Mouse (Mus musculus): ENCODE results near the gene Vwa7. TPM values are rescaled to one million over a fixed set of nuclear protein-coding genes. Genes with fewer than 3 reads are reported as not detected.

Gene Vwa7
- polyA plus RNA-seq, 1 experiment from 2014 or later: 0.14 TPM

DNA sequence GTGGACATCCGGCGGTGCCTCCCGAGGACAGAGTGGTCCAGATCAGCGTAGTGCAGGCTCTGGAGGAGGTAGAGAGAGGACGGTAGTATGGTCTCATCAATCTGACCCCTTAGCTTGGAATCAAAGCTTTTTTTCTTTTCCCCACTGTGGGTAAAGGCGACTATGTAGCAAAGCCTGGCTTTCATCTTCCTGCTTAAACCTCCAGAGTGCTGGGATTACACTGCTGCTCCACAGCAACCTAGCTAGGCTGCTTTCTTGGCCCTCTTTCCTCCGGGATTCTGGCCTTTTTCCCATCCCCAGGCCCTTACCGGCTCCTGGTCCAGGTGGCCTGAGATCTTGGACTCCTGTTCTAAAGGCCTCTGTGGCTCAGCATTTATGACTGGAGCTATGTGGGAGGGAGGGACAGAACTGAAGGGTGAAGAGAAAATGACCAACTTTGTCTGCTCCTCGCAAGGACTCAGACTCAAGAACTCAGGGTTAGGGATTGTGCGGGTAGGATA, 48.0 kb downstream of the Vwa7 start:
- H3K27ac ChIP-seq (replicated peaks): no peak overlapping the region

GRCm38 (mm10) chr17:35064951-35065947, 48.9 kb downstream of the Vwa7 start, which contains the start of gene Ly6g6c:
Ly6g6c (plus strand) TSS chr17:35065388.
- Histone ChIP-seq H3K36me3 (peaks cover 23% of the 10 kb centered on the region; the same call in 1 of the 2 replicates), H3K9me3 (no peaks in the 10 kb centered on the region), H3K27ac (replicated peaks) (no peak within 1 kb of the TSS), H3K27me3 (peaks cover 24% of the 10 kb centered on the region; the same call in 1 of the 2 replicates), H3K4me1 (peaks cover 29% of the 10 kb centered on the region), H3K4me3 (peak within 1 kb of the TSS; percentile 12), H3K9ac (replicated peaks) (no peak within 1 kb of the TSS; the same call in 1 of the 2 replicates), H3K4me2 (replicated peaks) (peak within 1 kb of the TSS; percentile 38)
- WGBS: 2% methylated on average over 48 of the region's 48 CpGs
- ATAC-seq (replicated peaks): no peak

More for the DNA sequence above, 48.0 kb downstream of the Vwa7 start:
- peaks cover 24% of the 10 kb centered on the region; the same call in 1 of the 2 replicates for H3K27me3 ChIP-seq
- no peak overlapping the region for H3K9ac ChIP-seq (replicated peaks)
- ATAC-seq (replicated peaks): no peak
- no peaks in the 10 kb centered on the region for H3K9me3 ChIP-seq
- H3K4me2 ChIP-seq (replicated peaks): no peak overlapping the region
- H3K36me3 ChIP-seq: peaks cover 23% of the 10 kb centered on the region; the same call in 1 of the 2 replicates
- H3K4me1 ChIP-seq: peaks cover 35% of the 10 kb centered on the region
- no peak overlapping the region for H3K4me3 ChIP-seq
- WGBS: 36% methylated on average over 10 of the region's 10 CpGs

DNA sequence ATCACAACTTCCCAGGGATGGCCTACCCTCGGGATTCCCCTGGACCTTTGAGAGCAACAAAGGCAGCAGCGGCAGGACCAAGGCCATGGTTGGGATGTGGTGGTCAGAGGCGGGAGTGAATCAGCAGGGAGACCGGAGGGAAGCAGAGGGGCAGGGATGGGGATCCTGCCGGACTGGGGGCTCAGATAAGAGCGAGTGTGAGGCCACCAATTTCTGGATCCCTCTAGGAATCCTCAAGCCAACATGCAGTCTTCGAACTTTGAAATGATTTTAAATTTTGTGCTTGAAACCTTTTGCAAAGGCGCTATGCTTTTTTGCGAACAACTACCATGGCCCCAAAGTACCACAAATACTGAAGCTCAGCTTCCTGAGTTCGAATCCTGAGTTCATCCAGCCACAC, 49.7 kb downstream of the Vwa7 start, which contains the start of gene Mpig6b:
Gene Mpig6b, minus strand, starts transcription at position 101 of the 400 bp plus-strand sequence.
- Histone ChIP-seq H3K27me3 (peaks cover 24% of the 10 kb centered on the region; the same call in 1 of the 2 replicates), H3K9ac (replicated peaks) (no peak within 1 kb of the TSS; the same call in 1 of the 2 replicates), H3K9me3 (no peaks in the 10 kb centered on the region), H3K4me1 (peaks cover 21% of the 10 kb centered on the region), H3K36me3 (peaks cover 18% of the 10 kb centered on the region; the same call in 1 of the 2 replicates), H3K27ac (replicated peaks) (no peak within 1 kb of the TSS), H3K4me2 (replicated peaks) (peak within 1 kb of the TSS; percentile 38), H3K4me3 (peak within 1 kb of the TSS; percentile 12)
- WGBS: 46% methylated on average over 10 of the region's 10 CpGs
- ATAC-seq (replicated peaks): no peak

DNA sequence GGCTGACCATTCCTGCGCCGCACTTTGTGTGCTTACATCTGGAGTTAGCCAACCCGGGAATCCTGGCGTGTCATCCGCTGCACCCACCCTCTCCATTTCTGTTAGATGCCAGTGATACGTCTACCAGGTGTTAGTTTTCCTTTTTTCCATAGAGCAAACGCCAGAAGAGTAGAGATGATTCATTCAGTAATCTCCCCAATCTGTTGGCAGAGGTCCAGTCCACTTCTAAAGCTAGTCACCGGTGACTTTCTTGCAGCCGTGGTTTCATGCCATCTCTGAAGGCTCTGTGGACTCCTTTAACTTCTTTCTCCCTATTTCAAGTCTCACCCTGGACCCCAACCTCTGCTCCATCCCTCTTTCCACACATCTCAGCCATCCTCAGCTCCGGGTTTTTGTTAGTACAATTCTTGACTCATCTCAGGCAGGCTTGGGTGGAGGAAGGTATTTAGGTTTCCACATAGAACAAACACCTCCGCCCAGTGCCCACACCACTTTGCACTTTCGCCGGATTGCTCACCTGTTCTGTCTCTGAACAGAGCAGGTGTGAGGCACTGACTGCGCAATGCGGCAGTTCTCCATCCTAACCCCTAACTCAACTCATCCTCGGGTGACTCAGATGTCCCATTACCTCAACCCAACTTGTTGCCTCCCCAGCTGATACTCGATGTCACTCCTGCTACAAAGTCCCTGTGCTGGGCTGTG, 52.0 kb downstream of the Vwa7 start:
- Histone ChIP-seq H3K9ac (replicated peaks) (no peak overlapping the region), H3K4me3 (no peak overlapping the region), H3K4me2 (replicated peaks) (no peak overlapping the region), H3K36me3 (no peaks in the 10 kb centered on the region), H3K27me3 (peaks cover 24% of the 10 kb centered on the region; the same call in 1 of the 2 replicates), H3K4me1 (peaks cover 14% of the 10 kb centered on the region), H3K27ac (replicated peaks) (no peak overlapping the region), H3K9me3 (no peaks in the 10 kb centered on the region)
- WGBS: 84% methylated on average over 17 of the region's 17 CpGs
- no peak for ATAC-seq (replicated peaks)

- ATAC-seq (replicated peaks): no peak
- 56% methylated on average over 6 of the region's 6 CpGs for WGBS
- H3K4me3 ChIP-seq: no peak overlapping the region
- no peak overlapping the region for H3K4me2 ChIP-seq (replicated peaks)
- no peaks in the 10 kb centered on the region for H3K9me3 ChIP-seq
- no peak overlapping the region for H3K27ac ChIP-seq (replicated peaks)
- no peaks in the 10 kb centered on the region for H3K36me3 ChIP-seq
- H3K27me3 ChIP-seq: peaks cover 5% of the 10 kb centered on the region; the same call in 1 of the 2 replicates
- 0 out of 2 replicates have a peak, but pooled peaks cover under 1% of the 10 kb centered on the region for H3K4me1 ChIP-seq
- H3K9ac ChIP-seq (replicated peaks): no peak overlapping the region
Observed at GRCm38 (mm10) chr17:35070556-35071229, 54.3 kb downstream of the Vwa7 start.

- 90% methylated on average over 9 of the region's 9 CpGs for WGBS
- Histone ChIP-seq H3K9ac (replicated peaks) (no peak overlapping the region), H3K4me1 (peaks cover 2% of the 10 kb centered on the region; the same call in 1 of the 2 replicates), H3K36me3 (no peaks in the 10 kb centered on the region), H3K27ac (replicated peaks) (no peak overlapping the region), H3K27me3 (peaks cover 4% of the 10 kb centered on the region; the same call in 1 of the 2 replicates), H3K4me3 (no peak overlapping the region), H3K9me3 (no peaks in the 10 kb centered on the region), H3K4me2 (replicated peaks) (no peak overlapping the region)
- ATAC-seq (replicated peaks): no peak
Observed at GRCm38 (mm10) chr17:35071454-35071853, 55.1 kb downstream of the Vwa7 start.

GRCm38 (mm10) chr17:35074097-35074496, 57.7 kb downstream of the Vwa7 start:
- Histone ChIP-seq H3K4me1 (peaks cover 21% of the 10 kb centered on the region), H3K4me2 (replicated peaks) (no peak overlapping the region), H3K9ac (replicated peaks) (no peak overlapping the region), H3K4me3 (no peak overlapping the region), H3K36me3 (no peaks in the 10 kb centered on the region), H3K9me3 (no peaks in the 10 kb centered on the region), H3K27ac (replicated peaks) (no peak overlapping the region), H3K27me3 (no peaks in the 10 kb centered on the region)
- ATAC-seq (replicated peaks): no peak
- WGBS: 59% methylated on average over 17 of the region's 17 CpGs

Other genes starting within 250 kb of the Vwa7 start
- gene Cyp21a1, start 212.0 kb upstream of the Vwa7 start, polyA plus RNA-seq (2015; fragmentation: Nextera tagmentation; extraction: Ambion mirVana): not detected in 2 replicates
- gene Stk19, start 179.6 kb upstream of the Vwa7 start, polyA plus RNA-seq (2015; fragmentation: Nextera tagmentation; extraction: Ambion mirVana): 39.8 and 43.0 TPM in 2 replicates
- 75.2 and 77.8 TPM in 2 replicates for gene Dxo, start 179.6 kb upstream of the Vwa7 start, polyA plus RNA-seq (2015; fragmentation: Nextera tagmentation; extraction: Ambion mirVana)
- gene Skiv2l, start 166.4 kb upstream of the Vwa7 start, polyA plus RNA-seq (2015; fragmentation: Nextera tagmentation; extraction: Ambion mirVana): 59.6 and 59.7 TPM in 2 replicates
- gene Nelfe, start 166.2 kb upstream of the Vwa7 start, polyA plus RNA-seq (2015; fragmentation: Nextera tagmentation; extraction: Ambion mirVana): 94.9 and 97.1 TPM in 2 replicates
- 1.8 and 2.1 TPM in 2 replicates for gene Cfb, start 154.1 kb upstream of the Vwa7 start, polyA plus RNA-seq (2015; fragmentation: Nextera tagmentation; extraction: Ambion mirVana)
- 9.5 and 9.9 TPM in 2 replicates for gene Zbtb12, start 137.1 kb upstream of the Vwa7 start, polyA plus RNA-seq (2015; fragmentation: Nextera tagmentation; extraction: Ambion mirVana)
- 0.17 TPM in 1 of 2 replicates, not detected in the other for gene Gm20547, start 134.5 kb upstream of the Vwa7 start, polyA plus RNA-seq (2015; fragmentation: Nextera tagmentation; extraction: Ambion mirVana)
- 0.77 and 1.5 TPM in 2 replicates for gene C2, start 118.3 kb upstream of the Vwa7 start, polyA plus RNA-seq (2015; fragmentation: Nextera tagmentation; extraction: Ambion mirVana)
- 108 and 111 TPM in 2 replicates for gene Ehmt2, start 118.1 kb upstream of the Vwa7 start, polyA plus RNA-seq (2015; fragmentation: Nextera tagmentation; extraction: Ambion mirVana)
- gene Slc44a4, start 102.1 kb upstream of the Vwa7 start, polyA plus RNA-seq (2015; fragmentation: Nextera tagmentation; extraction: Ambion mirVana): not detected in 2 replicates
- 27.9 and 31.0 TPM in 2 replicates for gene Neu1, start 85.3 kb upstream of the Vwa7 start, polyA plus RNA-seq (2015; fragmentation: Nextera tagmentation; extraction: Ambion mirVana)
- gene Hspa1b, start 57.3 kb upstream of the Vwa7 start, polyA plus RNA-seq (2015; fragmentation: Nextera tagmentation; extraction: Ambion mirVana): 0.10 and 0.17 TPM in 2 replicates
- not detected in 2 replicates for gene Gm20481, start 46.7 kb upstream of the Vwa7 start, polyA plus RNA-seq (2015; fragmentation: Nextera tagmentation; extraction: Ambion mirVana)
- 3.6 and 3.7 TPM in 2 replicates for gene Hspa1a, start 44.4 kb upstream of the Vwa7 start, polyA plus RNA-seq (2015; fragmentation: Nextera tagmentation; extraction: Ambion mirVana)
- 1.5 TPM in 2 replicates for gene Hspa1l, start 43.9 kb upstream of the Vwa7 start, polyA plus RNA-seq (2015; fragmentation: Nextera tagmentation; extraction: Ambion mirVana)
- gene Lsm2, start 34.7 kb upstream of the Vwa7 start, polyA plus RNA-seq (2015; fragmentation: Nextera tagmentation; extraction: Ambion mirVana): 132 and 149 TPM in 2 replicates
- 82.9 and 88.6 TPM in 2 replicates for gene Vars, start 15.6 kb upstream of the Vwa7 start, polyA plus RNA-seq (2015; fragmentation: Nextera tagmentation; extraction: Ambion mirVana)
- 5.8 and 5.9 TPM in 2 replicates for gene Sapcd1, start 11.4 kb downstream of the Vwa7 start, polyA plus RNA-seq (2015; fragmentation: Nextera tagmentation; extraction: Ambion mirVana)
- gene Msh5, start 30.2 kb downstream of the Vwa7 start, polyA plus RNA-seq (2015; fragmentation: Nextera tagmentation; extraction: Ambion mirVana): 2.8 and 3.2 TPM in 2 replicates
- 98.4 and 100 TPM in 2 replicates for gene Clic1, start 33.4 kb downstream of the Vwa7 start, polyA plus RNA-seq (2015; fragmentation: Nextera tagmentation; extraction: Ambion mirVana)
- gene Ddah2, start 42.5 kb downstream of the Vwa7 start, polyA plus RNA-seq (2015; fragmentation: Nextera tagmentation; extraction: Ambion mirVana): 540 and 556 TPM in 2 replicates
- gene Ly6g6c, start 48.8 kb downstream of the Vwa7 start, polyA plus RNA-seq (2015; fragmentation: Nextera tagmentation; extraction: Ambion mirVana): not detected in 2 replicates
- 0.15 and 0.17 TPM in 2 replicates for gene Mpig6b, start 49.6 kb downstream of the Vwa7 start, polyA plus RNA-seq (2015; fragmentation: Nextera tagmentation; extraction: Ambion mirVana)
- 10.0 and 11.9 TPM in 2 replicates for gene Ly6g6e, start 60.3 kb downstream of the Vwa7 start, polyA plus RNA-seq (2015; fragmentation: Nextera tagmentation; extraction: Ambion mirVana)
- 0.46 and 0.47 TPM in 2 replicates for gene Ly6g6d, start 61.5 kb downstream of the Vwa7 start, polyA plus RNA-seq (2015; fragmentation: Nextera tagmentation; extraction: Ambion mirVana)
- gene Ly6g6f, start 69.0 kb downstream of the Vwa7 start, polyA plus RNA-seq (2015; fragmentation: Nextera tagmentation; extraction: Ambion mirVana): 0.32 TPM in 1 of 2 replicates, not detected in the other
- 93.2 and 97.4 TPM in 2 replicates for gene Abhd16a, start 72.7 kb downstream of the Vwa7 start, polyA plus RNA-seq (2015; fragmentation: Nextera tagmentation; extraction: Ambion mirVana)
- not detected in 2 replicates for gene Ly6g5c, start 91.7 kb downstream of the Vwa7 start, polyA plus RNA-seq (2015; fragmentation: Nextera tagmentation; extraction: Ambion mirVana)
- 1.2 and 1.3 TPM in 2 replicates for gene Ly6g5b, start 98.8 kb downstream of the Vwa7 start, polyA plus RNA-seq (2015; fragmentation: Nextera tagmentation; extraction: Ambion mirVana)
- gene Gpank1, start 104.9 kb downstream of the Vwa7 start, polyA plus RNA-seq (2015; fragmentation: Nextera tagmentation; extraction: Ambion mirVana): 29.3 and 32.0 TPM in 2 replicates
- gene Csnk2b, start 105.5 kb downstream of the Vwa7 start, polyA plus RNA-seq (2015; fragmentation: Nextera tagmentation; extraction: Ambion mirVana): 307 and 309 TPM in 2 replicates
- 8.7 TPM in 2 replicates for gene D17H6S53E, start 109.8 kb downstream of the Vwa7 start, polyA plus RNA-seq (2015; fragmentation: Nextera tagmentation; extraction: Ambion mirVana)
- gene Apom, start 115.5 kb downstream of the Vwa7 start, polyA plus RNA-seq (2015; fragmentation: Nextera tagmentation; extraction: Ambion mirVana): 0.28 and 0.31 TPM in 2 replicates
- gene Bag6, start 118.6 kb downstream of the Vwa7 start, polyA plus RNA-seq (2015; fragmentation: Nextera tagmentation; extraction: Ambion mirVana): 92.3 and 93.8 TPM in 2 replicates
- 185 and 208 TPM in 2 replicates for gene Prrc2a, start 148.3 kb downstream of the Vwa7 start, polyA plus RNA-seq (2015; fragmentation: Nextera tagmentation; extraction: Ambion mirVana)
- gene Aif1, start 159.5 kb downstream of the Vwa7 start, polyA plus RNA-seq (2015; fragmentation: Nextera tagmentation; extraction: Ambion mirVana): 5.7 and 7.8 TPM in 2 replicates
- gene Lst1, start 171.9 kb downstream of the Vwa7 start, polyA plus RNA-seq (2015; fragmentation: Nextera tagmentation; extraction: Ambion mirVana): 6.2 and 6.8 TPM in 2 replicates
- gene Ltb, start 177.9 kb downstream of the Vwa7 start, polyA plus RNA-seq (2015; fragmentation: Nextera tagmentation; extraction: Ambion mirVana): 0.25 and 0.70 TPM in 2 replicates
- gene Tnf, start 185.4 kb downstream of the Vwa7 start, polyA plus RNA-seq (2015; fragmentation: Nextera tagmentation; extraction: Ambion mirVana): not detected in 2 replicates
- 0.36 TPM in 1 of 2 replicates, not detected in the other for gene Lta, start 188.8 kb downstream of the Vwa7 start, polyA plus RNA-seq (2015; fragmentation: Nextera tagmentation; extraction: Ambion mirVana)
- gene Gm16181, start 204.3 kb downstream of the Vwa7 start, polyA plus RNA-seq (2015; fragmentation: Nextera tagmentation; extraction: Ambion mirVana): 0.61 and 1.1 TPM in 2 replicates
- 38.2 and 41.5 TPM in 2 replicates for gene Atp6v1g2, start 217.1 kb downstream of the Vwa7 start, polyA plus RNA-seq (2015; fragmentation: Nextera tagmentation; extraction: Ambion mirVana)
- gene Nfkbil1, start 219.2 kb downstream of the Vwa7 start, polyA plus RNA-seq (2015; fragmentation: Nextera tagmentation; extraction: Ambion mirVana): 11.7 and 12.3 TPM in 2 replicates
- 478 and 488 TPM in 2 replicates for gene Ddx39b, start 225.2 kb downstream of the Vwa7 start, polyA plus RNA-seq (2015; fragmentation: Nextera tagmentation; extraction: Ambion mirVana)
- 48.1 and 50.1 TPM in 2 replicates for gene H2-D1, start 246.2 kb downstream of the Vwa7 start, polyA plus RNA-seq (2015; fragmentation: Nextera tagmentation; extraction: Ambion mirVana)